Mouse (Mus musculus) ES-E14 (cell line): ENCODE results near the gene Zeb2. TPM values are rescaled to one million over a fixed set of nuclear protein-coding genes. Genes with fewer than 3 reads are reported as not detected.

Experiments
- DNase-seq: peaks from one replicate; pipeline ENCODE4 v3.0.0-alpha.2; 2013; ENCODE audit warnings: low read depth, low spot score
- H3K27ac ChIP-seq: 2 replicates; pipeline ENCODE4 v1.5.1; 2012; ENCODE audit warnings: low read depth, mild to moderate bottlenecking, low read length, moderate library complexity, mixed read lengths; ENCODE audit not compliant: poor library complexity, insufficient read depth, severe bottlenecking
- H3K36me3 ChIP-seq: 2 replicates; pipeline ENCODE4 v1.6.1; 2012; ENCODE audit warnings: mild to moderate bottlenecking, low read length, moderate library complexity, mixed read lengths; ENCODE audit not compliant: control insufficient read depth, poor library complexity, insufficient read depth, severe bottlenecking
- H3K4me1 ChIP-seq, 2 experiments: fragments of 150-350 bp in 1 of 2; sonication (generic) in 1 of 2; 2 replicates each; pipeline ENCODE4 v1.6.1; 2012; ENCODE audit warnings: low read length in 2 of 2, mild to moderate bottlenecking in 1 of 2, mixed read lengths in 1 of 2; ENCODE audit not compliant: control insufficient read depth in 2 of 2, insufficient read depth in 2 of 2, poor library complexity in 1 of 2
- H3K4me3 ChIP-seq, 2 experiments: fragments of 150-350 bp in 1 of 2; sonication (generic) in 1 of 2; 2 replicates each; pipeline ENCODE4 v1.5.1; 2012; ENCODE audit warnings: low read length in 2 of 2, low read depth in 1 of 2, mild to moderate bottlenecking in 1 of 2, mixed read lengths in 1 of 2; ENCODE audit not compliant: insufficient read depth in 1 of 2, poor library complexity in 1 of 2, severe bottlenecking in 1 of 2
- H3K9ac ChIP-seq: 2 replicates; pipeline ENCODE4 v1.6.1; 2012; ENCODE audit warnings: low read depth, mild to moderate bottlenecking, low read length, mixed read lengths; ENCODE audit not compliant: poor library complexity, insufficient read depth, severe bottlenecking
- H3K9me3 ChIP-seq: fragments of 150-350 bp; sonication (generic); 2 replicates; pipeline ENCODE4 v1.6.1; 2012; ENCODE audit warnings: low read depth, mild to moderate bottlenecking, low read length; ENCODE audit not compliant: control insufficient read depth, insufficient read depth
- CHD2 ChIP-seq: IDR thresholded peaks from 2 replicates; pipeline ENCODE4 v1.6.1; 2014; ENCODE audit warnings: mild to moderate bottlenecking, low read depth, low read length, inconsistent platforms
- HCFC1 ChIP-seq: IDR thresholded peaks from 2 replicates; pipeline ENCODE4 v1.6.1; 2012; ENCODE audit warnings: low read length, inconsistent platforms, borderline replicate concordance; ENCODE audit not compliant: insufficient read depth
- MAFK ChIP-seq: IDR thresholded peaks from 2 replicates; pipeline ENCODE4 v1.6.1; 2014; ENCODE audit warnings: mild to moderate bottlenecking, low read depth, low read length, inconsistent platforms; ENCODE audit not compliant: insufficient read depth
- ZC3H11A ChIP-seq: IDR thresholded peaks from 2 replicates; pipeline ENCODE4 v1.6.1; 2012; ENCODE audit warnings: low read depth, mild to moderate bottlenecking, inconsistent platforms, low read length, borderline replicate concordance
- ZNF384 ChIP-seq: IDR thresholded peaks from 2 replicates; pipeline ENCODE4 v1.6.1; 2012; ENCODE audit warnings: low read depth, low read length, inconsistent platforms
- in situ Hi-C, 2 experiments: fragments of 600-800 bp; cut with MboI; formaldehyde crosslinking; loops; one replicate each; pipeline ENCODE4 v1.15.1; 2025; ENCODE audit warnings: low sequenced_read_pairs in 2 of 2, inconsistent platforms in 1 of 2; ENCODE audit not compliant: unreplicated experiment in 2 of 2
- total RNA-seq: library from RNA; depleted of rRNA; stranded (reverse); fragments of 300-350 nt; gene quantifications from 2 replicates; pipeline ENCODE4 v1.2.3, GENCODE M21; 2012

The Zeb2 gene
- total RNA-seq, 1 experiment = 11.9 TPM

- no peak overlapping the region for H3K27ac ChIP-seq
- no peaks in the 10 kb centered on the region for H3K36me3 ChIP-seq
- H3K9ac ChIP-seq = no peak overlapping the region
- no peak for DNase-seq
- no peaks in the 10 kb centered on the region for H3K9me3 ChIP-seq
- no peak for TF ChIP-seq ZNF384
- TF ChIP-seq ZC3H11A = no peak
- no peak for TF ChIP-seq HCFC1
- no peak for TF ChIP-seq MAFK
- 0 out of 4 replicates have a peak, but pooled peaks cover 0 to 5% of the 10 kb centered on the region in 2 experiments for H3K4me1 ChIP-seq
- no peak overlapping the region for H3K4me3 ChIP-seq
- in situ Hi-C loops = no loop called here
Observed at GRCm38 (mm10) chr2:44957329-44957797, 159.8 kb downstream of the Zeb2 start.

- Histone ChIP-seq H3K27ac (no peak overlapping the region), H3K9ac (no peak overlapping the region), H3K4me3 (no peak overlapping the region), H3K4me1 (0 out of 4 replicates have a peak, but pooled peaks cover 0 to 5% of the 10 kb centered on the region in 2 experiments), H3K9me3 (no peaks in the 10 kb centered on the region), H3K36me3 (no peaks in the 10 kb centered on the region)
- no peak for TF ChIP-seq MAFK
- TF ChIP-seq CHD2 = no peak
- no peak for TF ChIP-seq HCFC1
- no peak for TF ChIP-seq ZC3H11A
- no peak for TF ChIP-seq ZNF384
- in situ Hi-C loops = no loop called here
- no peak for DNase-seq
Observed at GRCm38 (mm10) chr2:44956232-44956631, 161.0 kb downstream of the Zeb2 start.

GRCm38 (mm10) chr2:44955506-44955905 is 161.7 kb downstream of the Zeb2 start:
- Histone ChIP-seq H3K4me3 (no peak overlapping the region), H3K9ac (no peak overlapping the region), H3K4me1 (0 out of 4 replicates have a peak, but pooled peaks cover 0 to 5% of the 10 kb centered on the region in 2 experiments), H3K27ac (no peak overlapping the region), H3K36me3 (no peaks in the 10 kb centered on the region), H3K9me3 (no peaks in the 10 kb centered on the region)
- no peak for TF ChIP-seq CHD2
- in situ Hi-C loops = no loop called here
- DNase-seq = no peak

GRCm38 (mm10) chr2:44954180-44954579 is 163.0 kb downstream of the Zeb2 start:
- in situ Hi-C loops = no loop called here
- Histone ChIP-seq H3K9ac (no peak overlapping the region), H3K36me3 (no peaks in the 10 kb centered on the region), H3K27ac (no peak overlapping the region), H3K4me1 (0 out of 4 replicates have a peak, but pooled peaks cover 0 to 5% of the 10 kb centered on the region in 2 experiments), H3K4me3 (no peak overlapping the region), H3K9me3 (no peaks in the 10 kb centered on the region)
- TF ChIP-seq CHD2 (no peak), ZC3H11A (no peak), HCFC1 (no peak)
- no peak for DNase-seq

GRCm38 (mm10) chr2:44952830-44953422 is 164.3 kb downstream of the Zeb2 start:
- Histone ChIP-seq H3K27ac (no peak overlapping the region), H3K4me1 (0 out of 4 replicates have a peak, but pooled peaks cover 0 to 5% of the 10 kb centered on the region in 2 experiments), H3K9me3 (no peaks in the 10 kb centered on the region), H3K9ac (no peak overlapping the region), H3K36me3 (no peaks in the 10 kb centered on the region), H3K4me3 (no peak overlapping the region)
- TF ChIP-seq MAFK (no peak), ZNF384 (no peak), CHD2 (no peak), ZC3H11A (no peak), HCFC1 (no peak)
- no peak for DNase-seq
- in situ Hi-C loops = no loop called here
